Mouse (Mus musculus) lung, embryonic 16.5 days (tissue): ENCODE measurements at regions not wholly inside any gene's neighbourhood (a gene's known extent, or its start where the extent isn't known, plus 50 kb on each side); places are given as distances from the start of the nearest gene placed in this dataset.

Experiments used
- ATAC-seq: fragments of 200-750 bp; cut with Nextera tagmentation; 2 replicates; pipeline ENCODE4 v1.8.0; 2017; ENCODE audit warnings: low read depth, mild to moderate bottlenecking, moderate library complexity
- H3K27ac ChIP-seq: fragments of 300-500 bp; sonication (generic); 2 replicates; pipeline ENCODE4 v1.5.1; 2014; ENCODE audit warnings: mild to moderate bottlenecking, control low read depth, low read length
- H3K27me3 ChIP-seq: fragments of 300-500 bp; sonication (generic); 2 replicates; pipeline ENCODE4 v1.6.1; 2014; ENCODE audit warnings: low read depth, low read length, mixed read lengths; ENCODE audit not compliant: control insufficient read depth, insufficient read depth
- H3K36me3 ChIP-seq: fragments of 300-500 bp; sonication (generic); 2 replicates; pipeline ENCODE4 v1.6.1; 2014; ENCODE audit warnings: low read length; ENCODE audit not compliant: control insufficient read depth, insufficient read depth
- H3K4me1 ChIP-seq: fragments of 300-500 bp; sonication (generic); replicated peaks from 2 replicates; pipeline ENCODE4 v1.6.1; 2014; ENCODE audit warnings: low read length, mixed read lengths; ENCODE audit not compliant: control insufficient read depth, insufficient read depth
- H3K4me2 ChIP-seq: fragments of 300-500 bp; sonication (generic); 2 replicates; pipeline ENCODE4 v1.6.1; 2014; ENCODE audit warnings: low read depth, low read length, control low read depth
- H3K4me3 ChIP-seq: fragments of 300-500 bp; sonication (generic); 2 replicates; pipeline ENCODE4 v1.5.1; 2014; ENCODE audit warnings: mild to moderate bottlenecking, low read length, control low read depth
- H3K9ac ChIP-seq: fragments of 300-500 bp; sonication (generic); 2 replicates; pipeline ENCODE4 v1.6.1; 2014; ENCODE audit warnings: low read length, control low read depth
- H3K9me3 ChIP-seq: fragments of 300-500 bp; sonication (generic); 2 replicates; pipeline ENCODE4 v1.6.1; 2016; ENCODE audit warnings: low read length; ENCODE audit not compliant: control insufficient read depth
- WGBS: fragments of 180-500 bp; shearing (Covaris S2); extraction: QIAGEN DNeasy Blood & Tissue Kit; methylation state at CpG from one replicate; pipeline ENCODE4 v1.1.7; 2014; 5-methylcytosine and 5-hydroxymethylcytosine counted together

GRCm38 (mm10) chr14:61818365-61818764 is 211.1 kb downstream of the Kcnrg start:
- H3K27ac ChIP-seq: no peak overlapping the region
- H3K9ac ChIP-seq: no peak overlapping the region
- H3K4me2 ChIP-seq: no peak overlapping the region
- H3K27me3 ChIP-seq: no peaks in the 10 kb centered on the region
- no peaks in the 10 kb centered on the region for H3K9me3 ChIP-seq
- 80% methylated on average over 2 of the region's 2 CpGs for WGBS
- H3K4me3 ChIP-seq: no peak overlapping the region
- ATAC-seq: no peak
- no peaks in the 10 kb centered on the region for H3K36me3 ChIP-seq
- H3K4me1 ChIP-seq: no peaks in the 10 kb centered on the region

GRCm38 (mm10) chr14:61819251-61819650 is 212.0 kb downstream of the Kcnrg start:
- no peak overlapping the region for H3K27ac ChIP-seq
- 85% methylated on average over 2 of the region's 2 CpGs for WGBS
- no peak for ATAC-seq
- no peaks in the 10 kb centered on the region for H3K36me3 ChIP-seq
- no peak overlapping the region for H3K9ac ChIP-seq
- no peaks in the 10 kb centered on the region for H3K4me1 ChIP-seq
- no peaks in the 10 kb centered on the region for H3K27me3 ChIP-seq
- no peaks in the 10 kb centered on the region for H3K9me3 ChIP-seq
- H3K4me2 ChIP-seq: no peak overlapping the region
- no peak overlapping the region for H3K4me3 ChIP-seq

DNA sequence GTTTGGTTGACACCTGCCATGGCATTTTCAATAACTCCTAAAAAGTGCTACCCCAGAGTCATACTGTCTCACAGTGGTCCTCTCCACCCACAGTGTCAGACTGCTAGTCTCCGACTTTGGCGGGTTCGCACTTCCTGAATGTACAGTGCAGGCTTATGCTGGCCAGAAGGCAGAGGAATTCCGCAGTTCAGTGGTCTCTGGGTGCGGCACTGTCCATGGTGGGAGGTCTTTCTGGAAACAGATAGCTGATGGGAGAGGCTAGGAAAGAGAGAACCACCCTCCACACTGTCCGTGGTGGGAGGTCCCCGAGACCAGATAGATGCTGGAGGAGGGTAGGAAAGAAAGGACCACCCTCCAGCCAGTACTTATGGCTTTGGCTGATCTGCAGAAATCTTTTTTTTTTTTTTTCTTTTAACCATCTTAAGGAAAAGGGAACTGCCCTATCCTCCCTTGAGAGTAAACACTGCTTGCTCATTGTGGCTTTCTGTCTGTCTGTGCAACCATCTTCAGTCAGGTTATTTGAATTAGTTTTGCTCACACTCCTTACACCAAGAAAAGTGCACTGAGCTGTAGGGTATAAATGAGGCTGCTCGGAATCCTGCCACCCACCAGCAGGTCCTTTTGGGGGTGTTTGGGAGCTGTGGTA is 227.2 kb downstream of the Kcnrg start:
- Histone ChIP-seq H3K36me3 (no peaks in the 10 kb centered on the region), H3K9ac (no peak overlapping the region), H3K4me3 (no peak overlapping the region), H3K4me2 (peak overlapping the region; percentile 29), H3K4me1 (peaks cover 26% of the 10 kb centered on the region), H3K27me3 (no peaks in the 10 kb centered on the region), H3K27ac (peak overlapping the region; percentile 38; the same call in 1 of the 2 replicates), H3K9me3 (no peaks in the 10 kb centered on the region)
- WGBS: 28% methylated on average over 8 of the region's 8 CpGs
- ATAC-seq: peak; percentile 85

DNA sequence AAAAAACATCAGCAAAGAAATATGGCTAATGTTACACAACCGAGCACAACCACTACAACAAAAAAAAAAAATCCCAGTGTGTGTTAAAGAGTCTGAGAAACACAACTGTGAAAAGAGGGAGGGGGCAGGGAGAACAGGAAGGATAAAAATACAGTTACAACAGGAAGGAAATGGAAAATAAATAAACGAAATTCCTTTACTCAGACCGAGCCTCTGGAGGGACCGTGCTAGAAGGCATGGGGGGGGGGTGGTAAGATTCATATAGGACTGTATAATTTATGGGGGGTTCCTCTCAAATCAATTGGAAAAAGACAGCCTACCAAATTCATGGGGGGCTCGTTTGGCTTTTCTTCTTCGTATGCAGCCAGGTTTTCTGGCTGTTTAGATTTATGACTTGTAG is 228.5 kb downstream of the Kcnrg start:
- H3K36me3 ChIP-seq: no peaks in the 10 kb centered on the region
- H3K4me2 ChIP-seq: peak overlapping the region; percentile 22; the same call in 1 of the 2 replicates
- WGBS: 18% methylated on average over 6 of the region's 6 CpGs
- H3K4me1 ChIP-seq: peaks cover 26% of the 10 kb centered on the region
- no peaks in the 10 kb centered on the region for H3K27me3 ChIP-seq
- peak overlapping the region; percentile 63 for H3K27ac ChIP-seq
- no peak overlapping the region for H3K9ac ChIP-seq
- ATAC-seq: peak; percentile 71
- H3K9me3 ChIP-seq: no peaks in the 10 kb centered on the region
- no peak overlapping the region for H3K4me3 ChIP-seq

- no peaks in the 10 kb centered on the region for H3K36me3 ChIP-seq
- no peak for ATAC-seq
- H3K9ac ChIP-seq: no peak overlapping the region
- peaks cover 26% of the 10 kb centered on the region for H3K4me1 ChIP-seq
- 43% methylated on average over 6 of the region's 6 CpGs for WGBS
- no peak overlapping the region for H3K4me2 ChIP-seq
- peak overlapping the region; percentile 52 for H3K27ac ChIP-seq
- H3K4me3 ChIP-seq: no peak overlapping the region
- H3K27me3 ChIP-seq: no peaks in the 10 kb centered on the region
- 0 out of 2 replicates have a peak, but pooled peaks cover 2% of the 10 kb centered on the region for H3K9me3 ChIP-seq
These were observed 229.0 kb downstream of the Kcnrg start for GRCm38 (mm10) chr14:61836231-61836630.

- WGBS: 27% methylated on average over 4 of the region's 4 CpGs
- no peak for ATAC-seq
- H3K36me3 ChIP-seq: no peaks in the 10 kb centered on the region
- no peaks in the 10 kb centered on the region for H3K27me3 ChIP-seq
- peaks cover 26% of the 10 kb centered on the region for H3K4me1 ChIP-seq
- 0 out of 2 replicates have a peak, but pooled peaks cover 4% of the 10 kb centered on the region for H3K9me3 ChIP-seq
- H3K9ac ChIP-seq: no peak overlapping the region
- H3K4me3 ChIP-seq: no peak overlapping the region
- 0 out of 2 replicates have a peak overlapping the region, but pooled peaks have one; percentile 12 for H3K27ac ChIP-seq
- no peak overlapping the region for H3K4me2 ChIP-seq
These were observed 229.7 kb downstream of the Kcnrg start for GRCm38 (mm10) chr14:61836965-61837364.

- 62% methylated on average over 8 of the region's 8 CpGs for WGBS
- no peak overlapping the region for H3K4me2 ChIP-seq
- 0 out of 2 replicates have a peak, but pooled peaks have one; percentile 21 for ATAC-seq
- peaks cover 26% of the 10 kb centered on the region for H3K4me1 ChIP-seq
- no peaks in the 10 kb centered on the region for H3K27me3 ChIP-seq
- H3K36me3 ChIP-seq: no peaks in the 10 kb centered on the region
- H3K9me3 ChIP-seq: 0 out of 2 replicates have a peak, but pooled peaks cover 4% of the 10 kb centered on the region
- H3K27ac ChIP-seq: no peak overlapping the region
- no peak overlapping the region for H3K9ac ChIP-seq
- no peak overlapping the region for H3K4me3 ChIP-seq
These were observed 230.6 kb downstream of the Kcnrg start for GRCm38 (mm10) chr14:61837851-61838250.

GRCm38 (mm10) chr14:61842476-61842875 is 235.2 kb downstream of the Kcnrg start:
- no peak for ATAC-seq
- Histone ChIP-seq H3K4me1 (no peaks in the 10 kb centered on the region), H3K9me3 (0 out of 2 replicates have a peak, but pooled peaks cover 4% of the 10 kb centered on the region), H3K27ac (no peak overlapping the region), H3K36me3 (no peaks in the 10 kb centered on the region), H3K4me3 (no peak overlapping the region), H3K4me2 (no peak overlapping the region), H3K9ac (no peak overlapping the region), H3K27me3 (no peaks in the 10 kb centered on the region)
- WGBS: 75% methylated on average over 4 of the region's 4 CpGs

DNA sequence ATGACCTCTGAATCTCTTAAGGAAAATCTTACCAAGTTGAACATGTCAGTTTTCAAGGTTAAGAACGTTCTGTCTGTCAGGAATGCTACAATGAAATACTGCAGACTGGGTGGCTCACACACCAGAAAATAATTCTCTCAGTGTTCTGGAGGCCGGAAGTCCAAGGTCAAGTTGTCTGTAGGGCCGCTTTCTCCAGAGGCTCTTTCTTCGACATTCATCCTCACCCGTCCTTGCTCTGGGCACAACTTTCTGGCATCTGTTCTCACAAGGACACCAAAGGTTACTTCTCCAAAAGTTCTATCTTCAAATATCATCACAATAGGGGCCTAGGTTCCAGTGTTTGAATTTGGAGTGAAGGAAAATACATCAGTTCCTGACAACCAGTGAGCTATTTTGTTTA is 239.2 kb downstream of the Kcnrg start:
- H3K9ac ChIP-seq: no peak overlapping the region
- no peak for ATAC-seq
- H3K27me3 ChIP-seq: no peaks in the 10 kb centered on the region
- WGBS: 75% methylated on average over 5 of the region's 5 CpGs
- H3K4me2 ChIP-seq: no peak overlapping the region
- no peak overlapping the region for H3K4me3 ChIP-seq
- peaks cover 3% of the 10 kb centered on the region; the same call in 1 of the 2 replicates for H3K9me3 ChIP-seq
- no peaks in the 10 kb centered on the region for H3K36me3 ChIP-seq
- no peak overlapping the region for H3K27ac ChIP-seq
- no peaks in the 10 kb centered on the region for H3K4me1 ChIP-seq
